Mouse (Mus musculus): ENCODE measurements around the gene Otub1.

GRCm38 (mm10) chr19:7153232-7153631 is 52.9 kb downstream of the Otub1 start:
- no peak for TF ChIP-seq POLR2A (IDR thresholded peaks at IDR 0.05; ENCODE audit: extremely low read depth, insufficient read depth, low read length)
- TF ChIP-seq CTCF (IDR thresholded peaks at IDR 0.05; ENCODE audit: extremely low read depth, insufficient read depth, low read length), result no peak
